Mouse (Mus musculus): ENCODE results near the gene Bloc1s5.
A peak's percentile ranks its signal among the peaks of the same experiment; 100 is the strongest.
"Not testable (repeated sequence)": the region's sequence is repeated elsewhere in the genome, so short reads cannot be mapped to it uniquely, and the experiment has no call there.

Gene Bloc1s5

DNA sequence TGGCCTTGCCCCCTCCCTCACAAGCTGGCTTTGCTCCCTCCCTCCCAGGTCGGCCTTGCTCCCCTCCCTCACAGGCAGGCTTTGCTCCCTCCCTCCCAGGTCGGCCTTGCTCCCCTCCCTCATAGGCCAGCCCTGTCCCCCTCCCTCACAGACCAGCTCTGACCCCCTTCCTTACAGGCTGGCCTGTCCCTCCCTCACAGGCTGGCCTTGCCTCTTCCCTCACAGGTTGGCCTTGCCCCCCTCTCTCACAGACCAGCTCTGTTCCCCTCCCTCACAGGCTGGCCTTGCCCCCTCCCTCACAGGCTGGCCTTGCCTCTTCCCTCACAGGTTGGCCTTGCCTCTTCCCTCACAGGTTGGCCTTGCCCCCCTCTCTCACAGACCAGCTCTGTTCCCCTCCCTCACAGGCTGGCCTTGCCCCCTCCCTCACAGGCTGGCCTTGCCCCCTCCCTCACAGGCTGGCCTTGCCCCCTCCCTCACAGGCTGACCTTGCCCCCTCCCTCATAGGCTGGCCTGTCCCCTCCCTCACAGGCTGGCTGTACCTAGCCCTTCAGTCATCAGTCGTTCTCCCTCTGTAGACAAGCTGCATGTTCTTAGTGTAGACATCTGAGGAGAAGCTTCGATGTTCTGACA is 16.8 kb downstream of the Bloc1s5 start:
- DNase-seq (ENCODE audit: low spot score in 2 of 2), result not testable (repeated sequence)

- no peak for DNase-seq (ENCODE audit: low spot score in 2 of 2)
Observed at GRCm38 (mm10) chr13:38616887-38617286, 18.0 kb downstream of the Bloc1s5 start.

GRCm38 (mm10) chr13:38615656-38616055 is 19.3 kb downstream of the Bloc1s5 start:
- no peak for DNase-seq (ENCODE audit: low spot score in 2 of 2)

- DNase-seq (ENCODE audit: low spot score in 2 of 2), result no peak
Observed at GRCm38 (mm10) chr13:38614298-38614697, 20.6 kb downstream of the Bloc1s5 start.

GRCm38 (mm10) chr13:38613583-38613982 is 21.3 kb downstream of the Bloc1s5 start:
- DNase-seq (ENCODE audit: low spot score in 2 of 2), result no peak

DNA sequence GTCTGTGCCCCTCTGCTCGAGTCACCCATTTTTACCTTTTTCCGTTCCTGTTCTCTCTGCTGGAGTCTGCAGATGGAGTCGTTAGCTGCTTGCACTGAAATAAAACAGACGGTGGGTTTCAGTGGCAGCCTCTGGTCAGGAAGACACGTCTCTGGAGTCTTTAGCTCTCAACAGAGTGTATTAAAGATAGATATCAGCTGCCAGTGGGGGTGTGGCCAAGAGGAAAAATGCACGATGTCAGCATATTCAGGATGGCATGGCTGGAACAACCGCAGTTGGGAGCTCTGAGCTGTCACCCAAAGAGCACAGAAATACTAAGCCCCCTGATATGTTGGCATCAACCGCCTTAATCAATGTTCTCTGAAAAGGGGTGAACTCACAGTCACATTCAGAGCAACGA is 22.3 kb downstream of the Bloc1s5 start:
- DNase-seq (ENCODE audit: low spot score in 2 of 2), result no peak

DNA sequence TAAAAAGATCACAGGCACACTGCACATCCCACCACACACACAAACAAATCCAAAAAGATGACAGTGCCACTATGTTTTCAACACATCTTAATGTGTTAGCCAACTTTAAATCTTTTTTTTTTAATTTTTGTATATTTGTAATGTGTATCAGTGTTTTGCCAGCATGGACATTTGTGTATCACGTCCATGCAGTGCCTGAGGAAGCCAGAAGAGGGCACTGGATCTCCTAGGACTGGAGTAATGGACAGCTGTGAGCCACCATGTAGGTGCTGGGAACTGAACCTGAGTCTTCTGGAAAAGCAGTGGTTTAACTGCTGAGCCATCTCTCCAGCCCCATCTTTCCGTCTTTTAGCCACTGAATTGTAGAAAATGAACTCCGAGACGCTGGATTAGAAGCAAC is 22.7 kb downstream of the Bloc1s5 start:
- DNase-seq (ENCODE audit: low spot score in 2 of 2), result no peak

GRCm38 (mm10) chr13:38610336-38610735 is 24.6 kb downstream of the Bloc1s5 start:
- DNase-seq (ENCODE audit: low spot score in 2 of 2), result no peak

DNA sequence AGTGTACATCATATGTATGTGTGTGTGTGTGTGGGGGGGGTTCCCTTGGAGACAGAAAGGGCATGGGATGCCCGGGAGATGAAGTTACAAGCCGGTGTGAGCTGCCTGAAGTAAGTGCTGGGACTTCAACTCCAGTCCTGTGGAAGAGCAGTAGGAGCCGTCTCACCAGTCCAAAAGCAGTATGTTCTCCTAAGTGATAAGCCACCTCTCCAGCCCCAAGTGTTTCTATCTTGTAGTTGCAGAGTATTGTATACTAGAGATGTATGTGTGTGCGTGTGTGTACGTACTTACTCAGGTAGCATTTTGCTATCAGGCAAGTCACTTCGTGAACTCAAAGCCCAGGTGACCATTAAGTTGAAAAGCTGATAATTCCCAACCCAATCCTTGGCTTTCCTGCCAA is 27.8 kb downstream of the Bloc1s5 start:
- no peak for DNase-seq (ENCODE audit: low spot score in 2 of 2)

DNA sequence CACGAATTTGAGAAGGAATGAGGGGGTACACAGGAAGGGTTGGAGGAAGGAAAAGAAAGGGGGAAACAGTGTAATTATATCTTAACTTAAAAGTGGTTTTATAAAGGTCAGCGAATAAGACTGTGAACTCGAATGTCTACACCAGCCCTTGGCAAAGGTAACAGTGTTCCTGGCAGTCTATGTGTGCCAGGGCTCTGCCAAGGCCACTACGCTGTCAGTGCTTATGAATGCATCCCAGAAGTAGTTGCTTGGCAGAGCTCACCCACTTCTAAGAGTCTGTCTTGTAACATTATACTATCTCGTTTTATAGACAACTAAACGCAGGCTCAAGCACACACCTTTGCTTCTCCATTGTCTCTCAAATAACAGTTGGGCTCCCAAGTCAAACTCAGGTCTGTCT is 29.6 kb downstream of the Bloc1s5 start:
- no peak for DNase-seq (ENCODE audit: low spot score in 2 of 2)

- peak in 1 of 2 experiments; percentile 9 for DNase-seq (ENCODE audit: low spot score in 2 of 2)
Observed at GRCm38 (mm10) chr13:38602966-38603365, 31.9 kb downstream of the Bloc1s5 start.

DNA sequence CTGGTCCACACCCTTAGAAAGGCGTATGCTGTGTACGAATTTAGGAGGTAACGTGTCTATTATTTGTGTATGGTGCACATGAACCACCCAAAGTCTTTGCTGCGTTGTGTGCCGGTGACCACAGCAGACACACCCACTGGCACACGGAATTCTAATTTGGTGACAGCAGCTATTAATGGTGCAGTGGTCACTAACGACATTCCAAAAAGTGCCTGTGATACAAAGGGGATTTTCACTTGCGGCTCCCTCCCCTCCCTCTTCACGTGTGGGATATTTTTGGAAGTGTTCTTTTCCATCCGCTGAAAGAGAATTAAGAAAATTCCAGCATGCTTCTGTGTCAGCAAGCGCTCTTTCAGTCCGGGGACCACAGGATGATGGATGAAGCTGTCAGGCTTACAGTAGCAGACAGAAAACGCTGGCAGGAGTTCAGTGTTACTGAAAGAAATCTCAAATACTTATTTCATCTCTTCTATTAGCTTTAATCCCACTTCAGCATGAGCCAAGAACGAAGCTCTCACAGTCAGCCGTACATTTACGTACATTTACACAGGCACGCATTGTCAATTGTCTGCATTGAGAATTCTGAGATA is 32.6 kb downstream of the Bloc1s5 start:
- no peak for DNase-seq (ENCODE audit: low spot score in 2 of 2)

- no peak for DNase-seq (ENCODE audit: low spot score in 2 of 2)
Observed at GRCm38 (mm10) chr13:38600811-38601210, 34.1 kb downstream of the Bloc1s5 start.

DNA sequence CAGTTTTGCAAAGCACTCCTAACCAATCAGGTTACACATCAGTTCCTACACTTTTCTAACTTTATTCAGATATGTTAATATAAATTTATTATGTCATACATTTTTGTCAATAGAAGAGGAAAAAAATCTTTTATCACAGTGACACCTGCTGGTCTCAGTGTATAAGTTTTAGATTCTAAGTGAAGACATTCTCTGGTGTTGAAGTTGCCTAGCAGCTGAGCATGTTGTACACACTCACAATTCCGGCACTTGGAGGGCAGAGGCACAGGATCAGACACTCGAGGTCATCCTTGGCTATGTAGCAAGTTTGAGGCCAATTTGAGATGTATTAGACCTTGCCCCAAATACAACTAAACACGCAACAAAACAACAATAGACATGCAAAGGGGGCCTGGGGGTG is 37.8 kb downstream of the Bloc1s5 start:
- no peak for DNase-seq (ENCODE audit: low spot score in 2 of 2)

GRCm38 (mm10) chr13:38596461-38596860 is 38.4 kb downstream of the Bloc1s5 start:
- no peak for DNase-seq (ENCODE audit: low spot score in 2 of 2)

- no peak for DNase-seq (ENCODE audit: low spot score in 2 of 2)
Observed at GRCm38 (mm10) chr13:38593114-38593513, 41.8 kb downstream of the Bloc1s5 start.

GRCm38 (mm10) chr13:38587350-38587749 is 47.6 kb downstream of the Bloc1s5 start:
- no peak for DNase-seq (ENCODE audit: low spot score in 2 of 2)

GRCm38 (mm10) chr13:38586451-38586850 is 48.5 kb downstream of the Bloc1s5 start:
- DNase-seq (ENCODE audit: low spot score in 2 of 2), result no peak

GRCm38 (mm10) chr13:38582768-38583167 is 52.1 kb downstream of the Bloc1s5 start:
- no peak for DNase-seq (ENCODE audit: low spot score in 2 of 2)

GRCm38 (mm10) chr13:38580601-38581457 is 54.1 kb downstream of the Bloc1s5 start:
- peak; percentile 13 to 20 for DNase-seq (ENCODE audit: low spot score in 2 of 2)

GRCm38 (mm10) chr13:38579971-38580600 is 54.8 kb downstream of the Bloc1s5 start:
- DNase-seq (ENCODE audit: low spot score in 2 of 2), result no peak

- no peak for DNase-seq (ENCODE audit: low spot score in 2 of 2)
Observed at GRCm38 (mm10) chr13:38574668-38575067, 60.2 kb downstream of the Bloc1s5 start.
